Mouse (Mus musculus) liver, embryonic 13.5 days (tissue): ENCODE data around the gene Ptgdr. TPM values are rescaled to one million over a fixed set of nuclear protein-coding genes. Genes with fewer than 3 reads are reported as not detected.

ENCODE experiments used
- polyA plus RNA-seq: library from polyadenylated mRNA; unstranded; fragments of >200 nt; fragmentation: Nextera tagmentation; extraction: Ambion mirVana; gene quantifications from 2 replicates; pipeline ENCODE4 v1.2.1, GENCODE M21; 2015

Gene Ptgdr
- polyA plus RNA-seq, 1 experiment from 2014 or later = not detected

Other genes starting within 250 kb of the Ptgdr start
- gene Gm5624, start 231.4 kb downstream of the Ptgdr start, polyA plus RNA-seq = not detected in 2 replicates
- gene Gm8257, start 152.9 kb downstream of the Ptgdr start, polyA plus RNA-seq = not detected in 2 replicates
- gene Gm8267, start 109.0 kb downstream of the Ptgdr start, polyA plus RNA-seq = not detected in 2 replicates
- gene Ptger2, start 128.8 kb upstream of the Ptgdr start, polyA plus RNA-seq = 0.29 and 0.51 TPM in 2 replicates